Comparison of ENCODE assay signal across 9 mouse cellular contexts in genomic region chr2:35397590-35398173, GRCm38 (mm10). TPM values are rescaled to one million over a fixed set of nuclear protein-coding genes. Genes with fewer than 3 reads are reported as not detected.
DNase-seq lines count a peak whose midpoint lies in the region; ATAC-seq and TF ChIP-seq lines count a peak whose summit lies in the region.
"Had no signal": no experiment of that assay in that cellular context is flagged by ENCODE, and none has a peak within 500 bp of the region (broad histone marks: within the 10 kb centered on the region; RNA-seq: fewer than 3 reads in every experiment).

No protein-coding gene starts in this region.

- peak; percentile 92 for ATAC-seq in CD4-positive, CD25-positive, alpha-beta regulatory T cell, adult 4 months
- ATAC-seq in liver, postnatal 0 days = no peak
- ATAC-seq in neutrophil, adult 5-6 weeks (ENCODE audit: extremely low read depth, insufficient number of reproducible peaks, low FRiP score, poor library complexity, severe bottlenecking) = peak; percentile 85

- H3K9me3 ChIP-seq in heart, embryonic 10.5 days = no peaks in the 10 kb centered on the region
- H3K9me3 ChIP-seq in liver, postnatal 0 days (ENCODE audit: low read length) = no peaks in the 10 kb centered on the region
- H3K9me3 ChIP-seq: midbrain, embryonic 12.5 days had no signal

- peak; percentile 89 for TF ChIP-seq CTCF in liver, postnatal 0 days (IDR thresholded peaks at IDR 0.05; ENCODE audit: low read depth)

- H3K4me2 ChIP-seq in liver, postnatal 0 days (ENCODE audit: low read depth, low read length) = no peak overlapping the region
- H3K4me2 ChIP-seq: midbrain, embryonic 12.5 days had no signal

- H3K9ac ChIP-seq in liver, postnatal 0 days (replicated peaks) = no peak overlapping the region
- H3K9ac ChIP-seq: midbrain, embryonic 12.5 days had no signal

- no peak for TF ChIP-seq EP300 in liver, postnatal 0 days (IDR thresholded peaks at IDR 0.05; ENCODE audit: low read depth)

- H3K4me3 ChIP-seq in heart, embryonic 10.5 days = no peak overlapping the region
- no peak overlapping the region for H3K4me3 ChIP-seq in liver, postnatal 0 days (ENCODE audit: low read depth, low read length)
- H3K4me3 ChIP-seq: midbrain, embryonic 12.5 days had no signal

- peaks cover 17% of the 10 kb centered on the region; the same call in 1 of the 2 replicates for H3K36me3 ChIP-seq in heart, embryonic 10.5 days
- H3K36me3 ChIP-seq in liver, postnatal 0 days (replicated peaks; ENCODE audit: insufficient read depth, low read length) = peaks cover 15% of the 10 kb centered on the region
- H3K36me3 ChIP-seq: midbrain, embryonic 12.5 days had no signal

- H3K27ac ChIP-seq in heart, embryonic 10.5 days = 0 out of 2 replicates have a peak overlapping the region, but pooled peaks have one; percentile 3
- no peak overlapping the region for H3K27ac ChIP-seq in liver, postnatal 0 days (ENCODE audit: low read depth)
- H3K27ac ChIP-seq: midbrain, embryonic 12.5 days had no signal

- no peaks in the 10 kb centered on the region for H3K27me3 ChIP-seq in heart, embryonic 10.5 days (ENCODE audit: insufficient read depth, poor library complexity, severe bottlenecking)
- H3K27me3 ChIP-seq in liver, postnatal 0 days (ENCODE audit: insufficient read depth, low read length) = no peaks in the 10 kb centered on the region

- H3K4me1 ChIP-seq in heart, embryonic 10.5 days = peaks cover 8% of the 10 kb centered on the region
- H3K4me1 ChIP-seq in liver, postnatal 0 days (ENCODE audit: insufficient read depth) = no peaks in the 10 kb centered on the region
- H3K4me1 ChIP-seq: midbrain, embryonic 12.5 days had no signal

- 46% methylated on average over 11 of the region's 11 CpGs for WGBS in heart, embryonic 10.5 days
- 39% methylated on average over 11 of the region's 11 CpGs for WGBS in liver, postnatal 0 days (ENCODE audit: insufficient replicate concordance)

- DNase-seq in adrenal gland, adult 18-20 months (ENCODE audit: low spot score in 2 of 2) = peak; percentile 61 to 65
- peak; percentile 76 for DNase-seq in embryo, embryonic 10.5 days (ENCODE audit: low spot score)
- DNase-seq in heart, embryonic 10.5 days (ENCODE audit: low spot score) = no peak
- DNase-seq in kidney, postnatal 10 days = peak; percentile 85
- DNase-seq in liver, postnatal 0 days = peak; percentile 71
- peak; percentile 79 for DNase-seq in thymus, postnatal 0 days (ENCODE audit: low spot score)

RNA-seq across cellular contexts. Expression of gene 4930402F06Rik, which starts 0.7 kb away (rescaled TPM):
- not detected for polyA plus RNA-seq in CD4-positive, CD25-positive, alpha-beta regulatory T cell, adult 4 months (2017; shearing (Covaris generic))
- total RNA-seq in adrenal gland, adult 18-20 months (2021) = not detected
- polyA plus RNA-seq in heart, embryonic 10.5 days (2016; fragmentation: Nextera tagmentation; extraction: Ambion mirVana) = not detected in 2 replicates
- polyA plus RNA-seq in liver, postnatal 0 days (2015; fragmentation: Nextera tagmentation; extraction: Ambion mirVana) = not detected in 2 replicates
- 0.61 TPM in 1 of 2 replicates, not detected in the other for total RNA-seq in neutrophil, adult 5-6 weeks (2017)
- not detected in 2 replicates for polyA plus RNA-seq in thymus, postnatal 0 days (2015; fragmentation: Nextera tagmentation; extraction: Ambion mirVana)
- polyA plus RNA-seq: midbrain, embryonic 12.5 days had no signal

RNA-seq across cellular contexts. Expression of gene 4930568D16Rik, which starts 30.2 kb away (rescaled TPM):
- not detected for polyA plus RNA-seq in CD4-positive, CD25-positive, alpha-beta regulatory T cell, adult 4 months (2017; shearing (Covaris generic))
- total RNA-seq in adrenal gland, adult 18-20 months (2021) = not detected
- polyA plus RNA-seq in heart, embryonic 10.5 days (2016; fragmentation: Nextera tagmentation; extraction: Ambion mirVana) = not detected in 2 replicates
- polyA plus RNA-seq in liver, postnatal 0 days (2015; fragmentation: Nextera tagmentation; extraction: Ambion mirVana) = not detected in 2 replicates
- not detected in 2 replicates for total RNA-seq in neutrophil, adult 5-6 weeks (2017)
- 0.13 and 0.18 TPM in 2 replicates for polyA plus RNA-seq in thymus, postnatal 0 days (2015; fragmentation: Nextera tagmentation; extraction: Ambion mirVana)
- polyA plus RNA-seq: midbrain, embryonic 12.5 days had no signal
